Mouse (Mus musculus): ENCODE data around the gene Il2rb. TPM values are rescaled to one million over a fixed set of nuclear protein-coding genes. Genes with fewer than 3 reads are reported as not detected.

Gene Il2rb
- polyA plus RNA-seq, 1 experiment from 2014 or later, result not detected

DNA sequence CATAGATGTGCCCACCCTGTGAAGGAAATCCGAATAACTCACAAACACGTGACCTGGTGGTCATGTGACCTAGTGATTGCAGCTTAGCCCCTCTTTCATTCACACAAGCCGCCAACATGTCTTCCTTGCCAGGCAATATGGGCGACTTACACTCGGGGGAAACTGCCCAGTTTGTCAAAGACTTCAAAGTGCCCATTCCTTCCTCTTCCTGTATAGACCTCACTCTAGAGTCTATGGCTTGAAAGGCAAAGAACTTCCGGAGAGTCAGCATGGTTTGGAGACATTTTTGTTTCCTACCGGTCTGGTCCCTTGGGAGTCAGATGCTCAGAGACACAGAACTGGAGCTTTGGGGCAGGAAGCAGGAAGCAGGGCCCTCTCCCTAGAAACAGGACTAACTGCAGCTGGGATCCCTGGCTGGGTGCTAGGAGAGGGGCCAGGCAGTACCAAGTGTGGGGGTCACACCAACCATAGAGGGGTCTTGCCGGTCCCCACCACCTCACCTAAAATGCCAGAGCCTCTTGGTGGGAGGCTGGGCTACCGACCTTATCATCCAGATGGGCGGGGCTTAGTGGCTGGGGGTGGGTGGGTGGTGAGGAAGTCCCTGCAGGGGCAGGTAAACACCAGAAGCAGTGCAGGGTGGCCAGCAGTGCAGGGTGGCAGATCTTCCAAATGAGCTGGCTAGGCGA, 33.8 kb upstream of the Il2rb start:
- Histone ChIP-seq H3K9ac (ENCODE audit: low read length) (peak overlapping the region; percentile 51; the same call in 1 of the 2 replicates), H3K4me3 (ENCODE audit: low read depth, low read length) (peak overlapping the region; percentile 22), H3K4me2 (ENCODE audit: low read depth, severe bottlenecking) (peak overlapping the region; percentile 54), H3K9me3 (ENCODE audit: control insufficient read depth, low read length) (no peaks in the 10 kb centered on the region), H3K27ac (replicated peaks; ENCODE audit: low read depth, low read length) (peak overlapping the region; percentile 61), H3K27me3 (ENCODE audit: control insufficient read depth, insufficient read depth, low read length) (no peaks in the 10 kb centered on the region), H3K4me1 (ENCODE audit: control insufficient read depth, insufficient read depth, low read length) (peaks cover 15% of the 10 kb centered on the region), H3K36me3 (ENCODE audit: control insufficient read depth, insufficient read depth, low read length) (no peaks in the 10 kb centered on the region)
- DNase-seq (ENCODE audit: low spot score) (no peak), ATAC-seq (ENCODE audit: insufficient number of reproducible peaks, low FRiP score, low TSS enrichment, low read depth) (no peak; the same call in 1 of the 2 replicates)
- 47% methylated on average over 11 of the region's 11 CpGs for WGBS

GRCm38 (mm10) chr15:78527973-78528372, 32.9 kb upstream of the Il2rb start:
- no peak overlapping the region for H3K4me3 ChIP-seq (ENCODE audit: low read depth, low read length)
- H3K36me3 ChIP-seq (ENCODE audit: control insufficient read depth, insufficient read depth, low read length), result no peaks in the 10 kb centered on the region
- no peak for DNase-seq (ENCODE audit: low spot score)
- peaks cover 15% of the 10 kb centered on the region for H3K4me1 ChIP-seq (ENCODE audit: control insufficient read depth, insufficient read depth, low read length)
- no peaks in the 10 kb centered on the region for H3K27me3 ChIP-seq (ENCODE audit: control insufficient read depth, insufficient read depth, low read length)
- 76% methylated on average over 7 of the region's 7 CpGs for WGBS
- no peak overlapping the region for H3K4me2 ChIP-seq (ENCODE audit: low read depth, severe bottlenecking)
- H3K9ac ChIP-seq (ENCODE audit: low read length), result no peak overlapping the region
- no peaks in the 10 kb centered on the region for H3K9me3 ChIP-seq (ENCODE audit: control insufficient read depth, low read length)
- no peak overlapping the region for H3K27ac ChIP-seq (replicated peaks; ENCODE audit: low read depth, low read length)
- ATAC-seq (ENCODE audit: insufficient number of reproducible peaks, low FRiP score, low TSS enrichment, low read depth), result no peak

GRCm38 (mm10) chr15:78524163-78524562, 29.1 kb upstream of the Il2rb start:
- no peak for DNase-seq (ENCODE audit: low spot score)
- H3K27ac ChIP-seq (replicated peaks; ENCODE audit: low read depth, low read length), result no peak overlapping the region
- no peaks in the 10 kb centered on the region for H3K9me3 ChIP-seq (ENCODE audit: control insufficient read depth, low read length)
- no peaks in the 10 kb centered on the region for H3K36me3 ChIP-seq (ENCODE audit: control insufficient read depth, insufficient read depth, low read length)
- WGBS, result 86% methylated on average over 5 of the region's 5 CpGs
- H3K4me2 ChIP-seq (ENCODE audit: low read depth, severe bottlenecking), result no peak overlapping the region
- H3K4me1 ChIP-seq (ENCODE audit: control insufficient read depth, insufficient read depth, low read length), result peaks cover 5% of the 10 kb centered on the region; the same call in 1 of the 2 replicates
- H3K4me3 ChIP-seq (ENCODE audit: low read depth, low read length), result no peak overlapping the region
- H3K27me3 ChIP-seq (ENCODE audit: control insufficient read depth, insufficient read depth, low read length), result no peaks in the 10 kb centered on the region
- ATAC-seq (ENCODE audit: insufficient number of reproducible peaks, low FRiP score, low TSS enrichment, low read depth), result no peak
- H3K9ac ChIP-seq (ENCODE audit: low read length), result no peak overlapping the region

DNA sequence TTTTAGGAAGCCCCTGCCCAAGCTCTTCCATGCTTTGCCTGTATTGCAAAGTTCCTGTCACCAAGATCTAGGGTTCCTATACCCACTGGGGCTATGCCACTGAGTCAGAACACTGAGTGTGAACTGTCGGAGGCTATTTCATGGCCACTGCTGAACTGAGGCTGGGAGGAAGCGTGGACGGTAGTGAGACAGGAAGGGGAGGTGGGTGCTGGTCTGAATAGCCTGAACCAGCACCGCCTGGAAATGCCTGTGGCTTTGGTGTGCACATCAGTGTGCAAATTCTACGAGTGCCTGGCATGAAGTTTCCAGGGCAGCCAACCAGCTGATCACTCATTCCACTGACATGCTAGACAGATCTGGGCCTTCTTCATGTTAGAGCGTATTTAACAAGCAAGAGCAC, 26.8 kb upstream of the Il2rb start:
- Histone ChIP-seq H3K27me3 (ENCODE audit: control insufficient read depth, insufficient read depth, low read length) (no peaks in the 10 kb centered on the region), H3K4me3 (ENCODE audit: low read depth, low read length) (no peak overlapping the region), H3K4me1 (ENCODE audit: control insufficient read depth, insufficient read depth, low read length) (no peaks in the 10 kb centered on the region; the same call in 1 of the 2 replicates), H3K36me3 (ENCODE audit: control insufficient read depth, insufficient read depth, low read length) (no peaks in the 10 kb centered on the region), H3K9ac (ENCODE audit: low read length) (no peak overlapping the region), H3K27ac (replicated peaks; ENCODE audit: low read depth, low read length) (no peak overlapping the region), H3K9me3 (ENCODE audit: control insufficient read depth, low read length) (no peaks in the 10 kb centered on the region), H3K4me2 (ENCODE audit: low read depth, severe bottlenecking) (no peak overlapping the region)
- ATAC-seq (ENCODE audit: insufficient number of reproducible peaks, low FRiP score, low TSS enrichment, low read depth) (no peak), DNase-seq (ENCODE audit: low spot score) (no peak)
- WGBS, result 83% methylated on average over 6 of the region's 6 CpGs

DNA sequence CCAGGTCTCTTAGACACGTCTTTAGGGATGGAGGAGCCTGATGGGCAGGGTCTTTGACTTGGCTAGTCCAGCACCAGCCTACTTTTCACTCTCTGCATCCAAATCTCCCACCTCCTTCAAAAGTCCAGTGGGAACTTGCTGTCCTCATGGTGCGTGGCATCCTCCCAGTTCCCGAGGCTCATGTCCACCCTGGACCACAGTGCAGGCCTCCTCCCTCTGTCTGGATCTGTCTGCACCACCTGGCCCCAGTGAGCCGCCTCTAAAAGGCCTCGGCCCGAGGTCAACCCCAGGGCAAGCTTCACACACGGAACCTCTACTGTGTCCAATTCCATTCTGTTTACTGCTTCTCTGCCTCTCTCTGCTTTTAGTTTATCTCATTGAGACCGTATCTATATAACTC, 26.3 kb upstream of the Il2rb start:
- H3K4me3 ChIP-seq (ENCODE audit: low read depth, low read length), result no peak overlapping the region
- H3K9me3 ChIP-seq (ENCODE audit: control insufficient read depth, low read length), result no peaks in the 10 kb centered on the region
- ATAC-seq (ENCODE audit: insufficient number of reproducible peaks, low FRiP score, low TSS enrichment, low read depth) (no peak), DNase-seq (ENCODE audit: low spot score) (no peak)
- no peaks in the 10 kb centered on the region; the same call in 1 of the 2 replicates for H3K4me1 ChIP-seq (ENCODE audit: control insufficient read depth, insufficient read depth, low read length)
- no peaks in the 10 kb centered on the region for H3K36me3 ChIP-seq (ENCODE audit: control insufficient read depth, insufficient read depth, low read length)
- H3K27me3 ChIP-seq (ENCODE audit: control insufficient read depth, insufficient read depth, low read length), result no peaks in the 10 kb centered on the region
- no peak overlapping the region for H3K4me2 ChIP-seq (ENCODE audit: low read depth, severe bottlenecking)
- H3K27ac ChIP-seq (replicated peaks; ENCODE audit: low read depth, low read length), result no peak overlapping the region
- H3K9ac ChIP-seq (ENCODE audit: low read length), result no peak overlapping the region
- WGBS, result 60% methylated on average over 8 of the region's 8 CpGs

GRCm38 (mm10) chr15:78520112-78520715, 25.1 kb upstream of the Il2rb start:
- H3K4me1 ChIP-seq (ENCODE audit: control insufficient read depth, insufficient read depth, low read length), result peaks cover 1% of the 10 kb centered on the region
- H3K27me3 ChIP-seq (ENCODE audit: control insufficient read depth, insufficient read depth, low read length), result no peaks in the 10 kb centered on the region
- WGBS, result 72% methylated on average over 13 of the region's 13 CpGs
- no peak overlapping the region for H3K4me2 ChIP-seq (ENCODE audit: low read depth, severe bottlenecking)
- no peak overlapping the region for H3K4me3 ChIP-seq (ENCODE audit: low read depth, low read length)
- DNase-seq (ENCODE audit: low spot score) (no peak), ATAC-seq (ENCODE audit: insufficient number of reproducible peaks, low FRiP score, low TSS enrichment, low read depth) (no peak)
- H3K27ac ChIP-seq (replicated peaks; ENCODE audit: low read depth, low read length), result no peak overlapping the region
- no peaks in the 10 kb centered on the region for H3K9me3 ChIP-seq (ENCODE audit: control insufficient read depth, low read length)
- no peak overlapping the region for H3K9ac ChIP-seq (ENCODE audit: low read length)
- H3K36me3 ChIP-seq (ENCODE audit: control insufficient read depth, insufficient read depth, low read length), result no peaks in the 10 kb centered on the region

- DNase-seq (ENCODE audit: low spot score) (no peak), ATAC-seq (ENCODE audit: insufficient number of reproducible peaks, low FRiP score, low TSS enrichment, low read depth) (no peak)
- Histone ChIP-seq H3K9me3 (ENCODE audit: control insufficient read depth, low read length) (no peaks in the 10 kb centered on the region), H3K27ac (replicated peaks; ENCODE audit: low read depth, low read length) (no peak overlapping the region), H3K9ac (ENCODE audit: low read length) (no peak overlapping the region; the same call in 1 of the 2 replicates), H3K27me3 (ENCODE audit: control insufficient read depth, insufficient read depth, low read length) (no peaks in the 10 kb centered on the region), H3K4me3 (ENCODE audit: low read depth, low read length) (no peak overlapping the region), H3K4me2 (ENCODE audit: low read depth, severe bottlenecking) (no peak overlapping the region), H3K36me3 (ENCODE audit: control insufficient read depth, insufficient read depth, low read length) (no peaks in the 10 kb centered on the region), H3K4me1 (ENCODE audit: control insufficient read depth, insufficient read depth, low read length) (peaks cover 5% of the 10 kb centered on the region)
- WGBS, result 52% methylated on average over 7 of the region's 7 CpGs
Measured at GRCm38 (mm10) chr15:78518221-78518620, 23.1 kb upstream of the Il2rb start.

GRCm38 (mm10) chr15:78515759-78516158, 20.7 kb upstream of the Il2rb start:
- H3K27me3 ChIP-seq (ENCODE audit: control insufficient read depth, insufficient read depth, low read length), result no peaks in the 10 kb centered on the region
- H3K27ac ChIP-seq (replicated peaks; ENCODE audit: low read depth, low read length), result no peak overlapping the region
- peaks cover 5% of the 10 kb centered on the region for H3K4me1 ChIP-seq (ENCODE audit: control insufficient read depth, insufficient read depth, low read length)
- no peak overlapping the region for H3K4me3 ChIP-seq (ENCODE audit: low read depth, low read length)
- WGBS, result 82% methylated on average over 6 of the region's 6 CpGs
- H3K9ac ChIP-seq (ENCODE audit: low read length), result no peak overlapping the region
- DNase-seq (ENCODE audit: low spot score) (no peak), ATAC-seq (ENCODE audit: insufficient number of reproducible peaks, low FRiP score, low TSS enrichment, low read depth) (no peak)
- no peaks in the 10 kb centered on the region for H3K9me3 ChIP-seq (ENCODE audit: control insufficient read depth, low read length)
- no peak overlapping the region for H3K4me2 ChIP-seq (ENCODE audit: low read depth, severe bottlenecking)
- no peaks in the 10 kb centered on the region for H3K36me3 ChIP-seq (ENCODE audit: control insufficient read depth, insufficient read depth, low read length)

Measured in limb, embryonic 11.5 days (tissue).